ENCODE assay signal across 8 mouse cellular contexts in genomic region chr9:96436901-96437804, GRCm38 (mm10). TPM values are rescaled to one million over a fixed set of nuclear protein-coding genes. Genes with fewer than 3 reads are reported as not detected.
DNase-seq lines count a peak whose midpoint lies in the region; ATAC-seq and TF ChIP-seq lines count a peak whose summit lies in the region.

No protein-coding gene starts in this region.

- DNase-seq in left cerebral cortex, adult 2 months (ENCODE audit: extremely low spot score in 1 of 2, low spot score in 2 of 2), result no peak
- no peak for DNase-seq in left cerebral cortex, adult 11 months (ENCODE audit: low spot score)
- DNase-seq in T-cell, adult 2 months (ENCODE audit: low spot score), result peak; percentile 61
- DNase-seq in midbrain, embryonic 10.5 days (ENCODE audit: low spot score), result peak; percentile 36
- DNase-seq in thymus, postnatal 4 days, result peak; percentile 46
- no peak for DNase-seq in spleen, postnatal 4 days (ENCODE audit: low spot score in 2 of 2)

- peak overlapping the region; percentile 47 for H3K4me3 ChIP-seq in left cerebral cortex, adult 2 months
- peak overlapping the region; percentile 44 for H3K4me3 ChIP-seq in forebrain, embryonic 12.5 days (replicated peaks)
- H3K4me3 ChIP-seq in intestine, embryonic 16.5 days (ENCODE audit: low read length), result peak overlapping the region; percentile 54
- peak overlapping the region; percentile 57 for H3K4me3 ChIP-seq in midbrain, embryonic 10.5 days

- peak overlapping the region; percentile 61 for H3K9ac ChIP-seq in forebrain, embryonic 12.5 days
- peak overlapping the region; percentile 81 for H3K9ac ChIP-seq in intestine, embryonic 16.5 days (ENCODE audit: low read depth, low read length)

- H3K4me1 ChIP-seq in forebrain, embryonic 12.5 days, result peaks cover 30% of the 10 kb centered on the region
- H3K4me1 ChIP-seq in intestine, embryonic 16.5 days (ENCODE audit: control insufficient read depth, insufficient read depth, low read length), result peaks cover 19% of the 10 kb centered on the region
- peaks cover 28% of the 10 kb centered on the region for H3K4me1 ChIP-seq in midbrain, embryonic 10.5 days

- H3K4me2 ChIP-seq in forebrain, embryonic 12.5 days, result peak overlapping the region; percentile 77
- H3K4me2 ChIP-seq in intestine, embryonic 16.5 days (ENCODE audit: low read depth, low read length), result peak overlapping the region; percentile 94

- TF ChIP-seq CTCF in left cerebral cortex, adult 2 months (IDR thresholded peaks at IDR 0.05), result no peak

- intact Hi-C loops in left cerebral cortex, adult 2 months (cut with DNase I), result loop anchor here (5.0 kb wide), 1 partner anchor 75 kb away; the partner anchor contains the start of gene Atp1b3

- H3K27ac ChIP-seq in left cerebral cortex, adult 2 months, result peak overlapping the region; percentile 78
- peak overlapping the region; percentile 74; the same call in 1 of the 2 replicates for H3K27ac ChIP-seq in forebrain, embryonic 12.5 days
- H3K27ac ChIP-seq in intestine, embryonic 16.5 days (ENCODE audit: low read length), result peak overlapping the region; percentile 62
- H3K27ac ChIP-seq in midbrain, embryonic 10.5 days (replicated peaks), result peak overlapping the region; percentile 79

- H3K9me3 ChIP-seq in forebrain, embryonic 12.5 days, result no peaks in the 10 kb centered on the region
- H3K9me3 ChIP-seq in intestine, embryonic 16.5 days (ENCODE audit: control insufficient read depth, low read length), result no peaks in the 10 kb centered on the region
- no peaks in the 10 kb centered on the region for H3K9me3 ChIP-seq in midbrain, embryonic 10.5 days (replicated peaks)

- peaks cover 55% of the 10 kb centered on the region for H3K27me3 ChIP-seq in forebrain, embryonic 12.5 days
- H3K27me3 ChIP-seq in intestine, embryonic 16.5 days (replicated peaks; ENCODE audit: control insufficient read depth, insufficient read depth, low read length), result no peaks in the 10 kb centered on the region
- peaks cover 68% of the 10 kb centered on the region for H3K27me3 ChIP-seq in midbrain, embryonic 10.5 days (ENCODE audit: low read depth, poor library complexity, severe bottlenecking)

- ATAC-seq in forebrain, embryonic 12.5 days (ENCODE audit: low FRiP score), result peak; percentile 28; the same call in 1 of the 2 replicates
- ATAC-seq in intestine, embryonic 16.5 days, result peak; percentile 17; the same call in 1 of the 2 replicates

- H3K36me3 ChIP-seq in forebrain, embryonic 12.5 days (replicated peaks), result no peaks in the 10 kb centered on the region
- H3K36me3 ChIP-seq in intestine, embryonic 16.5 days (ENCODE audit: control insufficient read depth, insufficient read depth, low read length), result no peaks in the 10 kb centered on the region
- H3K36me3 ChIP-seq in midbrain, embryonic 10.5 days, result no peaks in the 10 kb centered on the region

- WGBS in forebrain, embryonic 12.5 days, result 8% methylated on average over 28 of the region's 28 CpGs
- 25% methylated on average over 28 of the region's 28 CpGs for WGBS in intestine, embryonic 16.5 days
- 7% methylated on average over 28 of the region's 28 CpGs for WGBS in midbrain, embryonic 10.5 days

RNA-seq across cellular contexts. Expression of gene Rnf7, which starts 41.3 kb away (rescaled TPM):
- total RNA-seq in left cerebral cortex, adult 2 months (2021), result 10 to 100 TPM; 59.5 to 67.7 TPM
- 231 and 238 TPM in 2 replicates for polyA plus RNA-seq in forebrain, embryonic 12.5 days (2016; fragmentation: Nextera tagmentation; extraction: Ambion mirVana)
- polyA plus RNA-seq in intestine, embryonic 16.5 days (2015; fragmentation: Nextera tagmentation; extraction: Ambion mirVana), result 151 and 166 TPM in 2 replicates
- polyA plus RNA-seq in midbrain, embryonic 10.5 days (2016; fragmentation: Nextera tagmentation; extraction: Ambion mirVana), result 280 and 283 TPM in 2 replicates

Comparison
In these comparisons a context has a peak if more than half of its experiments do, and no peak if none do; other contexts are left out.
1. DNase-seq: peak in T-cell, adult 2 months (single experiment), midbrain, embryonic 10.5 days (single experiment) and thymus, postnatal 4 days (single experiment); none in left cerebral cortex, adult 2 months (0 of 2), left cerebral cortex, adult 11 months (single experiment) and spleen, postnatal 4 days (0 of 2).
2. Peak in every context shown above with its lines, with median percentiles within 50 percentile points of each other: H3K27ac ChIP-seq and H3K4me3 ChIP-seq.